Mouse (Mus musculus) layer of hippocampus, postnatal 25 days (tissue): ENCODE data around the gene Clint1. TPM values are rescaled to one million over a fixed set of nuclear protein-coding genes. Genes with fewer than 3 reads are reported as not detected.
"Not testable (repeated sequence)": the region's sequence is repeated elsewhere in the genome, so short reads cannot be mapped to it uniquely, and the experiment has no call there.

Source experiments
- DNase-seq, 2 experiments: peaks; one replicate each; pipeline ENCODE4 v3.0.0; 2022; ENCODE audit warnings: mixed read lengths in 2 of 2, low spot score in 1 of 2; ENCODE audit errors: extremely low spot score in 1 of 2
- total RNA-seq, 2 experiments: library from RNA; stranded (reverse); gene quantifications; 2 replicates each; pipeline ENCODE4 v1.2.3; 2021

Clint1 gene
- total RNA-seq, 2 experiments from 2014 or later = 51.9 to 56.1 TPM

DNA sequence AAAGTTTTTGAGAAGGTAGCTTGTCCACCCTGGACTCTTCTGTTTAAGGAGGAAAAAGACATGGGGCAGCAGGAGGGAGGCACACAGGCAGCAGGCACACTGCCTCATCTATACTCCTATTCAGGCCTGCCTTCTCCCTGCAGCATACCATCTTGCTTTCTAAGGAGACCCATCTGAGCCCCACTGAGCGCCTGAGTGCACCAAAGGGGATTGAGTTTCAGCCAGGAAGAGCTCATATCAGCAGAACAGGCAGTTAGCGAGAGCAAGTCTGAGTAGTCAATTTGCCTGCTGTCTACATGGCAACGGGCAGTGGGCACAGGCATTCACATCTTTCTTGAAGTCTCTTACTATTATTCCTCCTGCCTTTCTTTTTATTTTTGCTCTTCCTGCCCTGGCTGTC is 5.8 kb upstream of the Clint1 start:
- no peak for DNase-seq

DNA sequence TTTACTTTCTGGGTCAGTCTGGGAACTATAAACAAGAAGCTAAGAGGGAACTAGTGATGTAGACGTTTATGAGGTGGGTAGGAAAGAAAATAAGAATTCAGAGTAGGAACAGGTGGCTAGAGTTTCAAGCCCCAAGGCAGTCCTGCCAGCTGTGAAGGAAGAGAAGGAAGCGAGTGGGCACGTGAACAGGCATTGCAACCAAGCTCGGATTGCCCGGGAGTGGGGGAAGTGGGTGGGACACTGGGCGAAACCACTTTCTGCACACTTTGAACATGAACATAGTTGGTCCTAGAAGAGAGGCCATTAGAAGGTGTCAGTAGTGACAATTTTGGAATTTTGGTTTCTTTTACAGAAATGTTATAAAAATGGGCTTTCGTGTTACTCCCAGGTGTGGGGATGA is 4.3 kb upstream of the Clint1 start:
- no peak for DNase-seq

DNA sequence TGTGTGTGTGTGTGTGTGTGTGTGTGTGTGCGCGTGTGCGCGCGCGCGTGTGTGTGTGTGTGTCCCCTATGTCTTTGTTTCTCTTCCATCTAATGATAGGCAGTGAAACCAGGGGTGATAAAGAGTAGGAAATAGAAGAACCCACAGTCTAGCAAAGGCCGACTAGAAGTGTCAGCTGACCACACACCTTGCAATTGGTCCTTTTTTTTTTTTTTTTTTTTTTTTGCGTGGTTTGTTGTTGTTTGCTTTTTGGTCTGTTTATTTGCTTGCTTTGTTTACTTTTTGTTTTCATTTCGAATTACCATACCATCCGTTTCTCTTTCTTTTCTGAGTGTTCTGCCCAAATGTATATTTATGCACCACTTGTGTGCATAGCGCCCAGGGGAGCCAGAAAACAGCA is 3.6 kb upstream of the Clint1 start:
- DNase-seq = no peak

DNA sequence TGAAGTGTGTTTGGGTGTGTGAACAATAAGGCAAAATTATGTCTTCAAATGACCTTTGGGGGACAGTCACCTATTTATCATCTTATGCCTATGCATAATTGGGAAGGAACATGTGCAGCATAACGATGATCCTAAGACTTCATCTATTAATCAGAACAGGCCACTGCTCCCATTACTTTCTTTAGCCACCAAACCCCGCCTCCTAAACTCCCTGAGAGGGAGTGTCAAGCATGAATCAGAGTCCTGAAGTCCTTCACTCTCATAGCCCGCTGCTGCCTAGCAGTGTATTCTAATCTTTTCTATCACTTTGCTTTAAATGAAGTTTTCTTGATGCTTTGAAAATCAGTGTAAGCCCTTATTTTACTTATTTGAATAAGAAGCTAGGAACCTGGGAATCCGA is 2.6 kb upstream of the Clint1 start:
- no peak for DNase-seq

DNA sequence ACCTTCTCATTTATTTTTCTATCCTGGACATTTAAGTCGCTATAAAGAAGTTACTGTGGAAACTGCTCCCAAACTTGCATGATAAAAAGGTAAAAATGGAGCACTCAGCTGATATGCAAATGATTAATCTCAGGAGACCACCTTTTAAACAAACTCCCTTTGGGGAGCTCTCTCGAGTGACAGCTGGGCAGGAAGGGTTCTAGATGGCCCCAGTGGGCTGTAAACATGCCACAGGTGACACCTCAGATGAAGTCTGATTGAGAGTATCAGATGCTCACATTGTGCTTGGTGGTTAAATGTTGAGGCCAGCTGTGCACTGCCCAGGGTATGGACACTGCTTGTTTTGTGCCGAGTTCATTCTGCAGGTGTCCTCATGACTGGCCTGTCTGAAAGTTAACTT is 2.0 kb upstream of the Clint1 start:
- DNase-seq = no peak

DNA sequence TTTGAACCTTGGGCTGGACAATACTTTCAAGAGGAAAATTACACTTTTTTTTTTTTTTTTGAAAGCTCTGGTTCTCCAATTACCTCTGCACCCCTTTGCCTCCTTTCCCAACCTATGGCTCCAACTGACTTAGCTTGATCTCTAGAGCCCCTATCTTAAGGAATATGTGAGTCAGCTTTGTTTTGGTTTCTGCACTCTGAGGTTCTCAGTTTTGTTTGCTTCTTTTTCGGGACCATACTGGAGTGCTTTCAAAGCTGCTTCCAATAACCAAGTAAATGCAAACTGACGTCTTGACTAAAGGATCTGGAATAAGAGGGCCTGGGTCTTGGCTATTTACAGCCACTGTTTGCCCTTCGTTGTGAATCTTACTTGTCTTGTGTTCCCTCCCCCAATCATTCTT is 1.5 kb upstream of the Clint1 start:
- no peak for DNase-seq

DNA sequence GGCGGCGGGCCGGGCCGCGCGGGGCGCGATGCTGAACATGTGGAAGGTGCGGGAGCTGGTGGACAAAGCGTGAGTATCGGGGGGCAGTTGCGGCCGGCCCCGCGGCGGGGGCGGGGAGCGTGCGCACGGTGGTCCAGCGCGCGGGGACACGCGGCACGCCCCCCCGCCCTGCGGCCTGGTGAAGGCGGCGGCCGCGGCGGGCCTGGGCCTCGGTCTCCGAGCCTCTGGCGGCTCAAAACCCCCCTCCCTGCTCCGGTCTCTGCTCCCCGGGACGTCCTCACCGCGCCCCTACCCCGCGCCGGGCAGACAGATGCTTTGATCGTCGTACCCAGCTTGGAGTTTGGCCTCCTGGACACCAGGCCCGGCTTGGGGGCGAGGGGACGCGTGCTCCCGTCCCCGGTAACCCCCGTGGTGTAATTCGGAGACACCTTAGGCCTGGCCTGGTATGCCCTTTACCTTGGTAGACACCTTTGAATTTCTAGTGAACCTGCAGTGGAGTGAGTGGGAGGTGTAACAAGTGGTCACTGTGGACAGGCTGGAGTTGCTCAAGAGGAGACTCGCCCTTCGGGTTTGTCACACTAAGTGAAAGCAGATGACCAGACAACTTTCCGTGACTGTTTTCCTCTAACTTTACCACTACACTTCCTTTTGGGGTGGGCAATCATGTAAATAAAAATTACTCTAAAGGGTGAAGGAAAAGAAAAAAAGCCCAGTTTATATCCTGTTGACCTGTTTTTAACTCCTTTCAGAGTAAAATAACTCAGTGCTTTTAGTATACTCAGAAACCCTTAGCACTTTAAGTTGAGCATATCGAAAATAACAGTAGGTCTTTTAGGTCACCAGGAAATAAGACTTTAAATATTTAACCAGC is 508 bp downstream of the Clint1 start:
- DNase-seq = no peak

DNA sequence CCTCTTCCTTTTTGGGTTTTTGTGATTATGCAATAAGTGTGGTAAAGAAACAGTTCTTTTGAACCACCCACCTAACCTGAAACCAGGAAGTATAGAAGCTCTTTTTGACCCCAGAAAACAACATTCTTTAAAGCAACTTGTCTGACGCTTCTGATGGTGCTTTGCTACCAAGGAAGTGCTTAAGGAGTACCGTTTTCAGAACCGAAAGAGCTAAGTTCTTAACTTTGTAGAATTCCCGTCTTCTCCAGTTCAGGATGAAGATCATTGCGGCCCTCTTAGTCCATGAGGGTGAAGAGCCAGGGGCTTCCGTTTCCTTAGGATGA is 1.1 kb downstream of the Clint1 start:
- DNase-seq = no peak

DNA sequence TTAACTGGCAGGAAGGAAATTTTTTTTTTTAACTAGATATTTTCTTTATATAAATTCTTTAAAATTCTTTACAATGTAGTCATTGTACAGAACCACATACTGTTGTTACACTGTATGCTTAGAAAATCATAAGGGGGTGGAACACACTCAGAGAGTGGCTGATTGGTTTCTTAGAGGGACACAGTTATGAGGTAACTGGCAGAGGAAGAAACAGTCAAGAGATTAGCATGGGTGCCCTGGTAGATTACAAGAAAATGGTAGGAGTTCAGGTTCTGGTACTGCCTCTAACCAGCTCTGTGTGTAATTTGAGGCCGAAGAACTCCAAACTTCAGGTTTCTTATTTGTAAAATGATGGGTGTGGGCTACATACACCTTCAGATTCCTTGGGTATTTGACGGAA is 2.1 kb downstream of the Clint1 start:
- DNase-seq = no peak

DNA sequence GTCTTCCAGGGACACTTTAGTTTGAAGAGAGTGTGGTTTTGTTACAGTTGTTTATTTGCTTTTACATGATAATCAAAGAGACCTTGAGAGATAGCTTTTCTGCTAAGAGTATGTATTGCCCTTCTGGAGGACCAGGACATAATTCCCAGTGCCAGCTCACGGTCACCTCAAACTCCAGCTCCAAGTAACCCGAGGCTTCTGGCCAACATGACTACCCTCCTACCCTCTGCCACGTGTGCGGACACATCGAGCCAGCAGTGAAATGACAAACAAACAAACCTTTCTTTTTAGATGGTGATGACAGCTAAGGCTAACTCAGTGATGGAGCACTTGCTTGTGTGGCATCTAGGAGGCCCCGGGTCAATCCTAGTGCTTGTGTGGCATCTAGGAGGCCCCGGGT is 2.5 kb downstream of the Clint1 start:
- no peak for DNase-seq

DNA sequence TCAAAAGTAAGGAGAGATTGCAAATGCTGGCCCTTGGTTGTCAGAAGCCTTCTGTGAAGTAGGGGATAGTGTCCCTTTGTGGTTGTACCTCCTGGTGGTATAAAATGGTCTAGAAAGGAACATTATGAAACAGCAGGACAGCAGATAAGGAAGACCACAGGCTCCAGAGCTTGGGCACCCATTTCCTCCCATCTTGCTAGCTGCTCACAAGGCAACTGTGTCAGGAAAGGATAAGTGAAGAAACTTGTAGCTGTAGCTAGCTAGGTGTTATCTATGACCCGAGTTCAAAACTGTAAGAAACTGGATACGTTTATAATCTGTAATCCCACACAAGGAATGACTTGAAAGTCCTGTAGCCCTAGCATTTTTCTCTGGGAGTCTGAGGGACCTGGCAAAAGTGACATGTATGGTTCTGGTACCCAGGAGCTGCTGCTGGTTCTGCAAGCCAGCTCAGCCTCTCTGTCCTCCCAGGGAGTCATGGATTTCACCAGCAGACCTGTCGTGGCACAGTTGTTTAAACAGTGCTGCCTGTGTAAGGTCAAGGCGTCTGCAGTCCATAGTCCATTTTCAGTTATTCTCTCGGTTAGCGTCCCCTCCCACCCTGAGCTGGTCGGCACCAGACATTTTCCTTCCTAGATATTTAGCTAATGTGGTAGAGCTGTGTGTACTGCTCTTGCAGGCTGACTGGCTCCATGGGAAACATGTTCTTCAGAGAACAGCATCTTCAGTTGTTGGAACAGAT is 3.7 kb downstream of the Clint1 start:
- no peak for DNase-seq

DNA sequence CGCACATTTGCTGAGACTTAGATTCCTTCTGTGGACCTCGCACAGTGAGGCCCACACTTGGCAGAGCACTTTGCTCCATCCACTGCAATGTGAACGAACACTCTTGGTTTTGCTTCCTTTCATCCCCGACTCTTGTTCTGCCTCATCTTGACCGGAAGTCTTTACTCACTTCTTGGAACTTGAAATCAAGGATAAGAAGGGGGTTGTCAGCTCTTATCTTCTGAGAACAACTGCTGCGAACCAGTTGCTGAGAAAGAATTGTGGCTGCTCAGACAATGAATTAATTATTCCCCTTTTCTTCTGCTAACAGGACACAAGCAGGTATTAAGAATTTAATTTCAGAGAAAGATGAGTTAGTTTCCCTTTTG is 4.3 kb downstream of the Clint1 start:
- DNase-seq = no peak

DNA sequence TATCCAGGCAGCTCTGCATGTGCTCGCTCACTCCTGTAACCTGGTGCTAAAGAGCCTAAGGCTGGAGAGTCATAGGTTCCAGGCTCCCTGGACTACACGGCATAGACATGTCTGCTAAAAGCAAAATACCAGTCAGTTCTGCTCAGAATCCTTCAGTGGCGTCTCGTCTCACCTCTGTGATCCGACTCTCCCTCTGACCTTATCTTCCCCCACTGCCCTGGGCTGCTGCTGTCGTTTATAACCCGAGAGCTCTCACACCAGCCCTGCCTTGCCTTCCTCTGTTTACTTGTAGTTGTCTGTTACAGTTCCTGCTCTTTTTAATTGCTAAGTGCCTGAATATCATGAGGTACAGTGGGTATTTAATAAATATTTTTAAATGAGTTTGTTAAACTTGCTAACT is 9.5 kb downstream of the Clint1 start:
- DNase-seq = no peak

DNA sequence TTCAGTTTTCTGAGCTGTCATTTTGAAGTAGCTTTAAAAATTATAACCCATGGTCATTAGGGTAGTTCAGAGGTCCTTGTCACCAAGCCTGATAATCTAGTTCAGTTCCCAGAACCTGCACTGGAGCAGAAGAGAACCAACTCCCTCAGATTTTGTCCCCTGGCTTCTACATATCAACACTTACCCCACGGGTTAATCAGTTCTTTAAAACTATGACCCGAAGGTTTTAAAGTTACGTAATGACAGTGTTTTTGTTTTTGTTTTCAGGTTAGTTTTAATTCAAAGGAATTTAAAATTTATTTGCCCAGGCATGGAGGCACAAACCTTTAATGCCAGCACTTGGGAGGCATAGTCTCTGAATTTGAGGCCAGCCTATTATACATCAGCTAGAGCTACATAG is 12.6 kb downstream of the Clint1 start:
- DNase-seq = no peak

DNA sequence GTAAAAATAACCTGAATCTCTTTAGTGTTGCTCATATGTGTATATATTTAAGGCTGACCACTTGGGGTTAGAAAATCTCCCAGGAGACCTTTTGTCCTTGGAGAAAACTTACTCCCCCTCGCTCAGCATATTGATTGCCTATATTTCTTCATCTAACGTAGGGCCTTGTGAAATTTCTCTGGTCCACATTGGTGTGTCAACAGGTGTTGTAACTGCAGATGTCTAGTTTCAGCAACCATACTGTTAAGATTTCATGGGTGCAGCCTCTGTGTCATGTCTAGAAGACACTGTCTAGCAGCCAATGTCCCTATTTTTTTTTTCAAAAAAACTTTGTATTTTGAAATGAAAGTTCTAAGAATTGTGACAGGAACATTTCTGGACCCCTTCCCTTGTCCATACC is 14.0 kb downstream of the Clint1 start:
- no peak for DNase-seq

DNA sequence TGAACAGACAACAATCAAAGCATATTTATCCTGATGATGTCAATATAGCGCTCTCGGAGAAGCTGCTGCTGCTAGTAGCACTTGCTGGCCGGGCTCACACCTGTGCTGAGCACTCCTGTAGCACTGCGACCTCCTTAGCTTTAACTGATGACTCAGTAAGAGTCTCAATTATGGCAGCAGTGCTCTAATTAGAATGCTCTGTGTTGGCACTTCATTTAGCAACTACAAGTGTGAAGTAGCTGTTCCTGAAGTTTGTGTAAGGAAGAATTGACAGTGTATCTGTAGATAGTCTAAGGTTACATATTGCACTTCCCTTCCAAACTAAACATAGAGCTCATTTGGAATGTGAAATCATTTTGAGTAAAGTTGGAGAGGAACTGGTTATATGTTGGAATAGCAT is 14.7 kb downstream of the Clint1 start:
- DNase-seq = no peak

DNA sequence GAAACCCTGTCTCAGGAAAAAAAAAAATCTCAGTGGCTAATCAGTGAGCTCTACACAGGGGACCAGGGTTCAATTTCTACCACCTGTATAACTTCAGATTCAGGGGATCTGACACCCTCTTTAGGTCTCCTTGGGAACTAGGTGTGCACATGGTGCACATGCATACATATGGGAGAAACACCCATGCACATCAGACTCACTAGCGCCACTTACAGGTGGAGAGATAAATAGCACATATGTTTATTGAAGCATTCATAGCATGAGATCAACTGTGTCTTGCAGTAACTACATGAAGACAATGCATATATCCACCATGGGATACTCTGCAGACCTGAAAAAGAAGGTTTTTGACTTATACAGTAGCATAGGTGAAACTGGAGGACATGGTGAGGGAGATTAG is 21.8 kb downstream of the Clint1 start:
- DNase-seq = no peak

DNA sequence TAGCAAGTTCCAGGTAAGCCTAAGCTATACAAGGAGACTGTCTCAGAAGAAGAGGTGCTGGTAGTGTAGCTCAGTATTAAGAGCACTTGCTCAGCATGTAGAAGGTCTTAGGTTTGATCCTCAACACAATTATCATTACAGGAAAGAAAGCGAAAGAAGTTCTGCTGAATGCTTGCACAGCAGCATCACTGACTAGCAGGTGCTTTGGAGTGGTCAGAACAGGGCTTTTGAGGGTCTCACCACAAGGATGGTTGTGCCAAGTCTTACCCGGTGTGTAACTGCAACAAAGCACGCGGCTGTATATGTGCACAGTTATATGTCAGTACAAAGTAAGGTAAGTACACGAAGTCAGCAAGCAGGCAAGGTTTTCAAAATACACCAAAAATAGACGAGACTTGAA is 22.4 kb downstream of the Clint1 start:
- no peak for DNase-seq

DNA sequence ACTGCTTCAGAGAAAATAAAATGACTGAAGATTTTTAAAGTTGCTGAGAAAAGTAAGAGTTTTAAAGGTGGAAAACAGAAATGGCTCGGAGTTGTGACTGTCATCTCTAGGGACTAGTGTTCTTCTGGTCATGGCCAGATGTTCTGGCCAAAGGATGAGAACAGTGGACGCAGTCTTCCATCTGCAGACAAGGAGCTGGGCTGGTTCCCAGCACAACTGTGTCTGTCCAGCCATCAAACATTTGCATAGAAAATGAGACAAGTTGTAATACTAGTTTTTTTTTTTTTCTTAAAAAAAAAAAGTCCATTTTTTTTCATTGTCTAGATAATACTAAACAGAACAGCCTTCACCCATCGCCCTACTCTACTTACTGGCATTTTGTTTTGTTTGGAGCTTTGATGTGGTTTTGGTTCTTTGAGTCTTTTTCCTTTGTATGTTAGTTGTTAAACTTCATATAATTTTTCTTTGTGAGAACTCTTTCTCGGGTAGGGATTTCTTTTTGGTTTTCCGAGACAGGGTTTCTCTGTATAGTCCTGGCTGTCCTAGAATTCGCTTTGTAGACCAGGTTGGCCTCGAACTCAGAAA is 23.6 kb downstream of the Clint1 start:
- no peak for DNase-seq

DNA sequence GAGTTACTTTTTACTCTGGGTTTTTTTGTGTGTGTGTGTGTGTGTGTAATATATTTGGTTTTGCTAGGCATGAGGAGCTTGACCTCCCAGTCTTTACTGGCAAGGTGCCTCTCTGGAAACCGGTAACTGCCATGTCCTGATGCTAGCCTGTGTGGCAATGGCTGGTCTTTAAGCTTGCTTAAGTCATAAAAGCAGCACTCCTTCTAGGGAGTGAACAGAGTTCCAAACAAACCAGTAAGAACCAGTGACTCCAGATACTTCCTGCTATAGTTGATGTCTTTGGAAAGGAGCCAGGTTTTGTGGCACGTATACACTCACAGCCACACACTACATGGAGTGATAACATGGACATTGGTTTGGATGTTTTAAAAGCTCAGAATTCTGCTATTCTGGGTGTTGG is 24.2 kb downstream of the Clint1 start:
- DNase-seq = no peak

DNA sequence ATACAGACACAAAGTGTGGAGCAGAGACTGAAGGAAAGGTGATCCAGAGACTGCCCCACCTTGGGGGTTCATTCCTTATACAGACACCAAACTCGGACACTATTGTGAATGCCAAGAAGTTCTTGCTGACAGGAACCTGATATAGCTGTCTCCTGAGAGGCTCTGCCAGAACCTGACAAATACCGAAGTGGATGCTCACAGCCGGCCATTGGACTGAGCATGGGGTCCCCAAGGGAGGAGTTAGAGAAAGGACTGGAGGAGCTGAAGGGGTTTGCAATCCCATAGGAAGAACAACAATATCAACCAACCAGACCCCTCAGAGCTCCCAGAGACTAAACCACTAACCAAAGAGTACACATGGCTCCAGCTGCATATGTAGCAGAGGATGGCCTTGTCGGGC is 27.5 kb downstream of the Clint1 start:
- DNase-seq = not testable (repeated sequence)
